ENCODE assay signal across 13 mouse cellular contexts in genomic region chr1:55196327-55197003, GRCm38 (mm10). TPM values are rescaled to one million over a fixed set of nuclear protein-coding genes. Genes with fewer than 3 reads are reported as not detected.
DNase-seq lines count a peak whose midpoint lies in the region; ATAC-seq and TF ChIP-seq lines count a peak whose summit lies in the region.
"Had no signal": no experiment of that assay in that cellular context is flagged by ENCODE, and none has a peak within 500 bp of the region (broad histone marks: within the 10 kb centered on the region; RNA-seq: fewer than 3 reads in every experiment).

No protein-coding gene starts in this region.

- no peaks in the 10 kb centered on the region for H3K9me3 ChIP-seq in embryonic facial prominence, embryonic 13.5 days
- no peaks in the 10 kb centered on the region for H3K9me3 ChIP-seq in embryonic facial prominence, embryonic 10.5 days
- H3K9me3 ChIP-seq in kidney, postnatal 0 days (replicated peaks; ENCODE audit: low read length): no peaks in the 10 kb centered on the region
- H3K9me3 ChIP-seq: embryonic facial prominence, embryonic 12.5 days had no signal

- no peak overlapping the region for H3K4me2 ChIP-seq in embryonic facial prominence, embryonic 13.5 days
- no peak overlapping the region for H3K4me2 ChIP-seq in kidney, postnatal 0 days (ENCODE audit: low read length)
- H3K4me2 ChIP-seq: embryonic facial prominence, embryonic 12.5 days had no signal

- TF ChIP-seq CTCF in kidney, postnatal 0 days (IDR thresholded peaks at IDR 0.05; ENCODE audit: low read depth): no peak
- TF ChIP-seq CTCF in cerebellum, adult 2 months (IDR thresholded peaks at IDR 0.05; ENCODE audit: borderline replicate concordance, insufficient read depth, low read depth, low read length): no peak

- H3K36me3 ChIP-seq in embryonic facial prominence, embryonic 13.5 days: peaks cover 19% of the 10 kb centered on the region
- H3K36me3 ChIP-seq in embryonic facial prominence, embryonic 10.5 days (replicated peaks): no peaks in the 10 kb centered on the region
- H3K36me3 ChIP-seq in kidney, postnatal 0 days (ENCODE audit: insufficient read depth, low read length): no peaks in the 10 kb centered on the region

- no peak for ATAC-seq in embryonic facial prominence, embryonic 13.5 days (ENCODE audit: insufficient number of reproducible peaks, insufficient read depth, low FRiP score, low TSS enrichment, low read depth)
- ATAC-seq in kidney, postnatal 0 days (replicated peaks; ENCODE audit: low FRiP score, low read depth): no peak
- no peak for ATAC-seq in cerebellum, adult (ENCODE audit: insufficient number of reproducible peaks, low FRiP score, low TSS enrichment)
- ATAC-seq: forebrain, embryonic 16.5 days had no signal

- H3K27ac ChIP-seq in embryonic facial prominence, embryonic 13.5 days: 0 out of 2 replicates have a peak overlapping the region, but pooled peaks have one; percentile 23
- no peak overlapping the region for H3K27ac ChIP-seq in embryonic facial prominence, embryonic 10.5 days (replicated peaks)
- no peak overlapping the region for H3K27ac ChIP-seq in kidney, postnatal 0 days
- peak overlapping the region; percentile 49 for H3K27ac ChIP-seq in brown adipose tissue, adult 24 weeks (replicated peaks; ENCODE audit: low read depth, low read length)
- H3K27ac ChIP-seq in cerebellum, adult 2 months (ENCODE audit: insufficient read depth, low read length): no peak overlapping the region
- H3K27ac ChIP-seq: embryonic facial prominence, embryonic 12.5 days had no signal

- no peak overlapping the region for H3K9ac ChIP-seq in embryonic facial prominence, embryonic 13.5 days
- no peak overlapping the region for H3K9ac ChIP-seq in kidney, postnatal 0 days (ENCODE audit: low read depth, low read length)
- H3K9ac ChIP-seq: embryonic facial prominence, embryonic 12.5 days had no signal

- no peak for DNase-seq in embryonic facial prominence, embryonic 10.5 days (ENCODE audit: low spot score)
- peak; percentile 67 for DNase-seq in kidney, postnatal 0 days (ENCODE audit: low spot score)
- DNase-seq in kidney, adult 11 months: no peak
- peak; percentile 63 for DNase-seq in thymus, postnatal 0 days (ENCODE audit: low spot score)
- DNase-seq in cerebellum, adult 2 months: no peak
- DNase-seq: cerebellum, adult 9-10 months; liver; spleen, adult 18-20 months had no signal

- peaks cover 55% of the 10 kb centered on the region for H3K4me1 ChIP-seq in embryonic facial prominence, embryonic 13.5 days
- H3K4me1 ChIP-seq in embryonic facial prominence, embryonic 10.5 days: peaks cover 45% of the 10 kb centered on the region
- H3K4me1 ChIP-seq in kidney, postnatal 0 days (replicated peaks; ENCODE audit: insufficient read depth, low read length): 0 out of 2 replicates have a peak, but pooled peaks cover 5% of the 10 kb centered on the region
- peaks cover 3% of the 10 kb centered on the region; the same call in 1 of the 2 replicates for H3K4me1 ChIP-seq in brown adipose tissue, adult 24 weeks (ENCODE audit: control insufficient read depth, insufficient read depth, insufficient read length, low read length)
- H3K4me1 ChIP-seq in cerebellum, adult 2 months (ENCODE audit: control insufficient read depth, insufficient read depth, low read length): no peaks in the 10 kb centered on the region; the same call in 1 of the 2 replicates

- H3K4me3 ChIP-seq in embryonic facial prominence, embryonic 13.5 days: no peak overlapping the region
- no peak overlapping the region for H3K4me3 ChIP-seq in embryonic facial prominence, embryonic 10.5 days
- no peak overlapping the region for H3K4me3 ChIP-seq in kidney, postnatal 0 days (replicated peaks; ENCODE audit: low read depth, low read length)
- no peak overlapping the region for H3K4me3 ChIP-seq in brown adipose tissue, adult 24 weeks (ENCODE audit: insufficient read depth, low read depth, low read length)
- H3K4me3 ChIP-seq in cerebellum, adult 2 months (replicated peaks; ENCODE audit: insufficient read depth, low read depth, low read length): no peak overlapping the region
- H3K4me3 ChIP-seq: embryonic facial prominence, embryonic 12.5 days had no signal

- no peaks in the 10 kb centered on the region for H3K27me3 ChIP-seq in embryonic facial prominence, embryonic 13.5 days
- H3K27me3 ChIP-seq in embryonic facial prominence, embryonic 10.5 days (replicated peaks; ENCODE audit: low read depth, poor library complexity, severe bottlenecking): peaks cover 4% of the 10 kb centered on the region
- no peaks in the 10 kb centered on the region for H3K27me3 ChIP-seq in kidney, postnatal 0 days (ENCODE audit: insufficient read depth, low read length)
- no peaks in the 10 kb centered on the region for H3K27me3 ChIP-seq in cerebellum, adult 2 months (ENCODE audit: control insufficient read depth, insufficient read depth, low read length)
- H3K27me3 ChIP-seq: embryonic facial prominence, embryonic 12.5 days had no signal

- 52% methylated on average over 6 of the region's 6 CpGs for WGBS in embryonic facial prominence, embryonic 13.5 days
- 49% methylated on average over 6 of the region's 6 CpGs for WGBS in embryonic facial prominence, embryonic 10.5 days
- WGBS in kidney, postnatal 0 days: 59% methylated on average over 6 of the region's 6 CpGs
- WGBS in cerebellum, adult 2 months: 69% methylated on average over 6 of the region's 6 CpGs

- TF ChIP-seq POLR2A in cerebellum, adult 2 months (IDR thresholded peaks at IDR 0.05; ENCODE audit: borderline replicate concordance, insufficient read depth, low read length): no peak

RNA-seq across cellular contexts. Expression of gene Rftn2, which starts 30.1 kb away (rescaled TPM):
- polyA plus RNA-seq in embryonic facial prominence, embryonic 13.5 days (2015; fragmentation: Nextera tagmentation; extraction: Ambion mirVana): 30.2 and 32.2 TPM in 2 replicates
- 10.6 and 13.6 TPM in 2 replicates for polyA plus RNA-seq in embryonic facial prominence, embryonic 10.5 days (2016; fragmentation: Nextera tagmentation; extraction: Ambion mirVana)
- 7.0 TPM in 2 replicates for polyA plus RNA-seq in kidney, postnatal 0 days (2015; fragmentation: Nextera tagmentation; extraction: Ambion mirVana)
- polyA plus RNA-seq in brown adipose tissue, adult 24 weeks (2012; ENCODE audit: insufficient read depth, insufficient read length, missing spikeins): 1.5 and 2.3 TPM in 2 replicates
- polyA plus RNA-seq in thymus, postnatal 0 days (2015; fragmentation: Nextera tagmentation; extraction: Ambion mirVana): 0.80 and 1.1 TPM in 2 replicates
- polyA plus RNA-seq in cerebellum, adult 2 months (2012; rRNA removed): 16.9 and 17.1 TPM in 2 replicates

RNA-seq across cellular contexts. Expression of gene Mars2, which starts 40.5 kb away (rescaled TPM):
- polyA plus RNA-seq in embryonic facial prominence, embryonic 13.5 days (2015; fragmentation: Nextera tagmentation; extraction: Ambion mirVana): 2.4 and 2.8 TPM in 2 replicates
- 3.2 and 3.4 TPM in 2 replicates for polyA plus RNA-seq in embryonic facial prominence, embryonic 10.5 days (2016; fragmentation: Nextera tagmentation; extraction: Ambion mirVana)
- polyA plus RNA-seq in kidney, postnatal 0 days (2015; fragmentation: Nextera tagmentation; extraction: Ambion mirVana): 1.8 and 2.0 TPM in 2 replicates
- 1.2 and 2.0 TPM in 2 replicates for polyA plus RNA-seq in brown adipose tissue, adult 24 weeks (2012; ENCODE audit: insufficient read depth, insufficient read length, missing spikeins)
- 3.5 and 3.8 TPM in 2 replicates for polyA plus RNA-seq in thymus, postnatal 0 days (2015; fragmentation: Nextera tagmentation; extraction: Ambion mirVana)
- polyA plus RNA-seq in cerebellum, adult 2 months (2012; rRNA removed): 3.8 and 4.2 TPM in 2 replicates

Comparison
In these comparisons a context has a peak if more than half of its experiments do, and no peak if none do; other contexts are left out.
1. H3K27ac ChIP-seq: peak in embryonic facial prominence, embryonic 13.5 days (single experiment) and brown adipose tissue, adult 24 weeks (single experiment); none in embryonic facial prominence, embryonic 10.5 days (single experiment), kidney, postnatal 0 days (single experiment) and cerebellum, adult 2 months (single experiment).
2. DNase-seq: peak in kidney, postnatal 0 days (single experiment) and thymus, postnatal 0 days (single experiment); none in embryonic facial prominence, embryonic 10.5 days (single experiment), kidney, adult 11 months (single experiment) and cerebellum, adult 2 months (0 of 2).